Mouse (Mus musculus) heart, adult 9 months (tissue): ENCODE measurements around the gene Camsap2.

Experiments used
- DNase-seq, 2 experiments: peaks; one replicate each; pipeline ENCODE4 v3.0.0; 2022; ENCODE audit warnings: low spot score in 2 of 2

Gene Camsap2

GRCm38 (mm10) chr1:136223758-136224342 is 122.1 kb downstream of the Camsap2 start:
- no peak for DNase-seq

GRCm38 (mm10) chr1:136222386-136222785 is 123.5 kb downstream of the Camsap2 start:
- DNase-seq = no peak

- DNase-seq = no peak
Observed at GRCm38 (mm10) chr1:136220037-136220871, 125.7 kb downstream of the Camsap2 start.
